Mouse (Mus musculus) ovary, postnatal 10 days (tissue): ENCODE measurements around the gene Arl2.
A peak's percentile ranks its signal among the peaks of the same experiment; 100 is the strongest.

Source experiments
- DNase-seq: peaks from one replicate; pipeline ENCODE4 v3.0.0; 2022; ENCODE audit warnings: low spot score

Arl2 gene

GRCm38 (mm10) chr19:6126789-6127580 lies 14.4 kb downstream of the Arl2 start:
- no peak for DNase-seq

- DNase-seq = no peak
These were observed 15.1 kb downstream of the Arl2 start for GRCm38 (mm10) chr19:6126289-6126688.

- DNase-seq = no peak
These were observed 16.4 kb downstream of the Arl2 start for GRCm38 (mm10) chr19:6124898-6125297.

- DNase-seq = no peak
These were observed 18.0 kb downstream of the Arl2 start for GRCm38 (mm10) chr19:6123330-6123729.

- no peak for DNase-seq
These were observed 19.6 kb downstream of the Arl2 start for GRCm38 (mm10) chr19:6121761-6122160.

GRCm38 (mm10) chr19:6118677-6119185 lies 22.6 kb downstream of the Arl2 start:
- DNase-seq = no peak

GRCm38 (mm10) chr19:6117986-6118676 lies 23.2 kb downstream of the Arl2 start, which contains the start of gene Sac3d1:
Sac3d1 (minus strand) TSS chr19:6118650.
- DNase-seq = peak; percentile 62

- DNase-seq = no peak
These were observed 23.9 kb downstream of the Arl2 start for GRCm38 (mm10) chr19:6117346-6117985.

- DNase-seq = no peak
These were observed 25.1 kb downstream of the Arl2 start for GRCm38 (mm10) chr19:6116113-6116850.

GRCm38 (mm10) chr19:6113116-6113515 lies 28.2 kb downstream of the Arl2 start:
- DNase-seq = no peak

- DNase-seq = no peak
These were observed 35.8 kb downstream of the Arl2 start, which contains the start of gene Naaladl1 for GRCm38 (mm10) chr19:6105586-6105985. Naaladl1 (plus strand) TSS chr19:6105782.

- DNase-seq = no peak
These were observed 36.9 kb downstream of the Arl2 start for GRCm38 (mm10) chr19:6104476-6104875.

- no peak for DNase-seq
These were observed 39.0 kb downstream of the Arl2 start for GRCm38 (mm10) chr19:6102169-6102853.

GRCm38 (mm10) chr19:6101186-6101585 lies 40.2 kb downstream of the Arl2 start:
- no peak for DNase-seq

- DNase-seq = no peak
These were observed 43.5 kb downstream of the Arl2 start for GRCm38 (mm10) chr19:6097847-6098246.

GRCm38 (mm10) chr19:6094119-6094518 lies 47.2 kb downstream of the Arl2 start, which contains the start of gene AC131692.1:
AC131692.1 (plus strand) TSS chr19:6094419.
- DNase-seq = no peak

- no peak for DNase-seq
These were observed 52.5 kb downstream of the Arl2 start for GRCm38 (mm10) chr19:6088841-6089240.

- no peak for DNase-seq
These were observed 55.9 kb downstream of the Arl2 start for GRCm38 (mm10) chr19:6085417-6085879.

GRCm38 (mm10) chr19:6084478-6085248 lies 56.7 kb downstream of the Arl2 start, which contains the start of the genes Zfpl1 and Cdca5:
Zfpl1 (minus strand) TSS chr19:6084956.
Cdca5 (plus strand) TSS chr19:6084983.
- peak; percentile 86 for DNase-seq
